Mouse (Mus musculus) heart, embryonic 10.5 days (tissue): ENCODE measurements around the gene Mlh3. TPM values are rescaled to one million over a fixed set of nuclear protein-coding genes. Genes with fewer than 3 reads are reported as not detected.
A peak's percentile ranks its signal among the peaks of the same experiment; 100 is the strongest.

Experiments
- DNase-seq: peaks from one replicate; pipeline ENCODE4 v3.0.0-alpha.2; 2017; ENCODE audit warnings: low spot score
- H3K27ac ChIP-seq: fragments of 300-500 bp; sonication (generic); 2 replicates; pipeline ENCODE4 v1.5.1; 2016; ENCODE audit warnings: mild to moderate bottlenecking
- H3K27me3 ChIP-seq: fragments of 300-500 bp; sonication (generic); 2 replicates; pipeline ENCODE4 v1.6.1; 2016; ENCODE audit warnings: mild to moderate bottlenecking; ENCODE audit not compliant: poor library complexity, insufficient read depth, severe bottlenecking
- H3K36me3 ChIP-seq: fragments of 300-500 bp; sonication (generic); 2 replicates; pipeline ENCODE4 v1.6.1; 2016; ENCODE audit warnings: mild to moderate bottlenecking, moderate library complexity
- H3K4me1 ChIP-seq: fragments of 300-500 bp; sonication (generic); 2 replicates; pipeline ENCODE4 v1.6.1; 2016; ENCODE audit warnings: mild to moderate bottlenecking
- H3K4me3 ChIP-seq: fragments of 300-500 bp; sonication (generic); 2 replicates; pipeline ENCODE4 v1.5.1; 2016; ENCODE audit warnings: mild to moderate bottlenecking, moderate library complexity
- H3K9me3 ChIP-seq: fragments of 300-500 bp; sonication (generic); 2 replicates; pipeline ENCODE4 v1.6.1; 2016; ENCODE audit warnings: mild to moderate bottlenecking, moderate library complexity
- WGBS: fragments of 180-500 bp; shearing (Covaris S2); methylation state at CpG from one replicate; pipeline ENCODE4 v1.1.7; 2016; 5-methylcytosine and 5-hydroxymethylcytosine counted together
- polyA plus RNA-seq: library from polyadenylated mRNA; unstranded; fragments of >200 nt; fragmentation: Nextera tagmentation; extraction: Ambion mirVana; gene quantifications from 2 replicates; pipeline ENCODE4 v1.2.1, GENCODE M21; 2016

Gene Mlh3
- polyA plus RNA-seq, 1 experiment from 2014 or later, result 6.8 TPM

DNA sequence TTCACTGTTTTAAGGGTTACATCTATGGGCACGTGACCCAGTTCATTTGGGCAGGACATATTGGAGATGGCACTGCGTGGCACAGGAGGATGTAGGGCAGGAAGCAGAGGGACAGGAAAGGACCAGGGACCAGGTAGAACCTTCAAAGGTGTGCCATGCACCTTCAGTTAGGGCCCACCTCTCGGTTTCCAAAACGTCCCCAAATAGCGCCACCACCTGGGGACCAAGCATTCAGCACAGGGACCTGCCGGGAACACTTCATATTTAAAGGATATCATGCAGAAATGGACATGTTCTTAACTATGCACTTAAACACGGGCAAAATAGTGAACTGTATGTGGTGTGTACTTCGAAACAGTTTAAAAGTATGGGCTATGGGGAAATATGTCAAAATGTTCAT, 66.3 kb downstream of the Mlh3 start:
- WGBS, result 50% methylated on average over 8 of the region's 8 CpGs
- Histone ChIP-seq H3K4me3 (no peak overlapping the region), H3K9me3 (no peaks in the 10 kb centered on the region), H3K36me3 (no peaks in the 10 kb centered on the region), H3K4me1 (peaks cover 36% of the 10 kb centered on the region), H3K27me3 (peaks cover 10% of the 10 kb centered on the region), H3K27ac (no peak overlapping the region)
- no peak for DNase-seq

DNA sequence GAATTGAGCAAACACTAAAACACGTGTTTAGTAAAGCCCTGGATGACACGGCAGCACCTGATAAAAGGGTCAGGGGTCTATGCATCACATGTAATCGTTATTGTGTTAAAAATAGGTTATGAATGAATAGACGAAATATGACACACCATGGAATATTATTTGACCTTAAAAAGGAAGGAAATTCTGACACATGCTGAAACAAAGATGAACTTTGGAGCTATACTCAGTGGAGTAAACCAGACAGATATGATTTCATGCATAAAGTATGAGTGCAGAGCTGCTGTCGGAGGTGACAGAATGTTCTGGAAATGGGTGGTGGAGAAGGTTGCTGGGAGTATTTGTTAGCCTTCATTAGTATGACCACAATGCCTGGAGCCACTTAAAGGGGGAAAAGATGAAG, 66.7 kb downstream of the Mlh3 start:
- no peak for DNase-seq
- Histone ChIP-seq H3K9me3 (no peaks in the 10 kb centered on the region), H3K4me3 (no peak overlapping the region), H3K36me3 (no peaks in the 10 kb centered on the region), H3K27me3 (peaks cover 12% of the 10 kb centered on the region), H3K4me1 (peaks cover 33% of the 10 kb centered on the region), H3K27ac (no peak overlapping the region)
- 73% methylated on average over 5 of the region's 5 CpGs for whole genome bisulfite sequencing

DNA sequence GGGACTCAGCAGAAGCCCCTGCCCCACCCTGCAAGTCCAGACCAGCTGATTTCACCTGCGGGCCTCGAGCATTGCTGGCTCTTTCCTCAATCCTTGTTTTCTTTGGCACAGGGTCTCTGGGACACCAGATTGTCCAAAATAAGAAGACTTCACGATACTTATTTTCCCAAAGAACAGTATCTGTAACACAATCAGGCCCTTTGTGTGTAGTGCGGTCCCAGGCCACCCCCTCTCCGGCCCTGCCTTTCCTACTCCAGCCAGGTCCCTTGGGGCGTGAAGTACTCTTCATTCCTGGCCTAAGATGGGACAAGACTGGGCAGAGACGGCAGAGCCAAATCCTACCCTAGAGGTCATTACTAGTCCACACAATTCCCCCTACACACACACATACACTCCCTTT, 68.2 kb downstream of the Mlh3 start:
- Histone ChIP-seq H3K36me3 (no peaks in the 10 kb centered on the region), H3K9me3 (no peaks in the 10 kb centered on the region), H3K4me1 (peaks cover 43% of the 10 kb centered on the region), H3K27me3 (peaks cover 12% of the 10 kb centered on the region), H3K27ac (peak overlapping the region; percentile 79), H3K4me3 (no peak overlapping the region)
- WGBS, result 77% methylated on average over 7 of the region's 7 CpGs
- DNase-seq, result no peak

DNA sequence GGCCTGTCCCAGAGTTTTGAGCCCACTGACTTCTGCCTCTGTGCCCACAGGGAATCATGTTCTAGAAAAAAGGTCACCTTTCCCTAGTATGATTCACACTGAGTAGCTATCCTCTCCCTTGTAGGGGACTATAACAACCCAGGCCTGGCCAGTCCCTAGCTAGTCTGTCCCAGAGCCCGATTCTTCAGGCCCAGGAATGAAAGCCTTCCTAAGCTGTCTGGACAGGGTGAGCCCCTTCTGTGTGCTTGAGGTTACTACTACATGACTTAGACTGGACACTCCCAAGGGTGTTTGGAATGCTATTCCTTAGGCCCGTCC, 68.6 kb downstream of the Mlh3 start:
- peak overlapping the region; percentile 79 for H3K27ac ChIP-seq
- 80% methylated on average over 2 of the region's 2 CpGs for WGBS
- H3K36me3 ChIP-seq, result no peaks in the 10 kb centered on the region
- H3K9me3 ChIP-seq, result no peaks in the 10 kb centered on the region
- H3K27me3 ChIP-seq, result peaks cover 12% of the 10 kb centered on the region
- peaks cover 47% of the 10 kb centered on the region for H3K4me1 ChIP-seq
- DNase-seq, result no peak
- no peak overlapping the region for H3K4me3 ChIP-seq

DNA sequence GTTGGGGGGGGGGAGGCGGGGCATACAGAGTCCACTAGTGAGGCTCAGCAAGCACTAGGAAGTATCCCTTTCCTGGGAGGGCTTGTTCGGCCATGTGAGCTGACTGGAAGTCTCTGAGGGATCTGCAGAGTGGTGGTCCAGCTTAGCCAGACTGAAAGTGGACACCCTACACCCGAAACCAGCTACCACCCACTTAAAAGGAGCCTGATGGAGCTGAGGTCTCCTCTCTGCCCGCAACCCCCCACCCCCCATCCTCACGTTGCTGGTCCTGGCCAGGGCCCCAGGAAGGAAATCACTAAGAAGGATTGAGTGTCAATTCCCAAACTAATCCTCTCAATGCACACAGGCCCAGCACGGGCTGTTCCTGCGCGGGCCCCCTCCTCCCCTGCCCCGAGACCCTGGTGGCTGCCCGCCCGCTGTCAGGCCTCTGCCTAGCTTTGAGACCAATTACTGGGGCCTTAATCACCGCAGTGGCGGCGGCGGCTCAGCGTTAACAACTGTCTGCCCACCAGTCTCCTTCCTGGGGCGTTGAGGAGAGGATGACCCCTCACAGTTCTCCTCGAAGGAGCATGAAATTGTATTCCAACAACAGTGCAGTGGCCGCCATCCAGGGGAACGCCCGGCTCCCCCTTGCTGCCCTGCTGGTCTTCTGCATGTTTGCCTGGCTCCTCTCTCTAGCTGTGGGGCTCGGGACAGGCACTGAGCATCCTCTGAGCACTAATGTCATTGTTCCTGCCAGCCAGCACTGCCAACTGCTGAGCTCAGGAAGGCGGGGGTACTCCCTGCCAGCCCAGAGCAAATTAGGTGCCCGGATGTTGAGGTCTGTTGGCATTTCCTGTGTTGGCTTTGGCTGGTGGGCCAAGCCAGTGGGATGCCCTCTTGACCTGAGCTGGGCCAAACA, 69.2 kb downstream of the Mlh3 start:
- Histone ChIP-seq H3K4me1 (peaks cover 53% of the 10 kb centered on the region), H3K27ac (peak overlapping the region; percentile 79), H3K9me3 (no peaks in the 10 kb centered on the region), H3K36me3 (no peaks in the 10 kb centered on the region), H3K27me3 (peaks cover 12% of the 10 kb centered on the region), H3K4me3 (peak overlapping the region; percentile 27; the same call in 1 of the 2 replicates)
- DNase-seq, result no peak
- 35% methylated on average over 24 of the region's 24 CpGs for WGBS

DNA sequence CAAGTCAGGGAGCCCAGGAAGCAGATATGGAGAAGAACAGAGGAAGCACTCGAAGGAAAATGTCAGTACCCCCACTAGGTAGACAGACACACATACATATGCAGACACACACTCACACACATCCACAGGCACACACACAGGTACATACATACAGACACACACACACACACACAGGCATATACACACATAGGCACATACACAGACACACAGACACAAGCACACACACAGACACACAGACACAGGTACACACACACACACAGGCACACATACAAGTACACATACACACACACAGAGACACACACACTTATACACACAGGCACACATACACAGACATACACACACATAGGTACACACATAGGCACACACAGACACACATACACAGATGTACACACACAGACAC, 70.4 kb downstream of the Mlh3 start:
- DNase-seq, result no peak
- 67% methylated on average over 1 of the region's 1 CpGs for WGBS
- H3K36me3 ChIP-seq, result no peaks in the 10 kb centered on the region
- H3K9me3 ChIP-seq, result no peaks in the 10 kb centered on the region
- H3K27me3 ChIP-seq, result peaks cover 13% of the 10 kb centered on the region
- H3K27ac ChIP-seq, result no peak overlapping the region
- peaks cover 60% of the 10 kb centered on the region for H3K4me1 ChIP-seq
- no peak overlapping the region for H3K4me3 ChIP-seq

DNA sequence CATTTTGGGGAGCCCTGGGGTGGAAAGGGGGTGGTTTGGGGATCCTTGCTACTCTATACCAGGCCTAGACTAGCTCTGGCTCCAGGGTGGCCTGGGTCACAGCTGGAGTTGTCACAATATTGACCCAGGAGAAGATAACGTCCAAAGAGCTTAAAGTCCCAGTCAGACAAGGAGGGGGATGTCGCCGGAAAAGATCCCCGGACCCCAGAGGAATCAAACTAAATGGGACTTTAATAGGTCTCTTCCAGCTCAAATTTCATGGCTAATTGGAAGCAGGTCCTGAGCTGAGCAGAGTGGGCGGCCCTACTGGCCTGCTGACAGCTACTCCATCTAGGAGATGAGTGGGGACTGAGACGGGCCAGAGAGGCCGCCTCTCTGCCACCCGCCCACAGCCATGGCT, 72.5 kb downstream of the Mlh3 start:
- peaks cover 61% of the 10 kb centered on the region for H3K4me1 ChIP-seq
- H3K27ac ChIP-seq, result no peak overlapping the region
- H3K36me3 ChIP-seq, result no peaks in the 10 kb centered on the region
- 32% methylated on average over 8 of the region's 8 CpGs for WGBS
- H3K9me3 ChIP-seq, result no peaks in the 10 kb centered on the region
- no peak for DNase-seq
- peaks cover 29% of the 10 kb centered on the region for H3K27me3 ChIP-seq
- H3K4me3 ChIP-seq, result no peak overlapping the region

DNA sequence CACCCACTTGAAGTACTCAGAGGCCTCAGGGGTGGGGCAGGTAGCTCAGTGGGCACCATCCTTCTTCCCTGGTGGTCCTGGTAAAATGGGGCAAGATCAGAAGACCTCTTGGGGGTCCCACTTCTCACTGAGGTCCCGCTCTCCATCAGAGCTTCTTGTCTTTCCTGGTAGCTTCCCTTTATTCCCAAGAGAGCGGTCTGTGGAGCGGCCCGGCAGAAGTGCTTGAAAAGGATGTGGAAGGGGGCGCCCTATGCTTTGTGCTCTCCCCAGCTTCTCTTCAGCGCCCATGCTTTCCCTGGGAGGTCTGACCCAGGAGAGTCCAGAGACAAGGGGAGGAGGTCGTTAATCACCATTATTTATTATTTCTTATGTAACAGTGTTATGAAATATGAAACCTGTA, 73.0 kb downstream of the Mlh3 start:
- peak overlapping the region; percentile 37; the same call in 1 of the 2 replicates for H3K27ac ChIP-seq
- no peaks in the 10 kb centered on the region for H3K9me3 ChIP-seq
- peaks cover 66% of the 10 kb centered on the region for H3K4me1 ChIP-seq
- H3K36me3 ChIP-seq, result no peaks in the 10 kb centered on the region
- H3K27me3 ChIP-seq, result peaks cover 34% of the 10 kb centered on the region
- WGBS, result 76% methylated on average over 7 of the region's 7 CpGs
- no peak overlapping the region for H3K4me3 ChIP-seq
- DNase-seq, result no peak

DNA sequence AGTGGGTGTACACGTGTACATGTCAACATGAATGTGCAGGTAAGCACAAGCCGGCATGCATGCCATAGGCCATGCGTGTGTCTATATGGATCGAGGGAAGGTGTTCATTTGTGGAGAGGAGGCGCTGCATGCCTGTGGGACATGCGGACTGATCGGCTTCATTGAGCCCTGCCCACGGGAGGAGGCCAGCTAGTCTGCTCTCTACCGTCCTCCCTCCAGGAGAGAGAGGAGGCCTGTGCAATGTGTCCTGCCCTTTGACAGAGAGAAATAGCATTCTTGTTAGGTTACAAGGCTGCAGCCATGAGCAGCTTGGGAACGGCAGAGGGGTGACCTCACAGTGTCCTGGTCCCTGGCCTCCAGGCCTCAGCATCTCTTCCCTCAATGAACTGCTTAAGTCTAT, 74.2 kb downstream of the Mlh3 start:
- 76% methylated on average over 10 of the region's 10 CpGs for WGBS
- Histone ChIP-seq H3K4me1 (peaks cover 57% of the 10 kb centered on the region), H3K27me3 (peaks cover 36% of the 10 kb centered on the region), H3K36me3 (no peaks in the 10 kb centered on the region), H3K4me3 (no peak overlapping the region), H3K27ac (peak overlapping the region; percentile 37; the same call in 1 of the 2 replicates), H3K9me3 (no peaks in the 10 kb centered on the region)
- DNase-seq, result no peak

DNA sequence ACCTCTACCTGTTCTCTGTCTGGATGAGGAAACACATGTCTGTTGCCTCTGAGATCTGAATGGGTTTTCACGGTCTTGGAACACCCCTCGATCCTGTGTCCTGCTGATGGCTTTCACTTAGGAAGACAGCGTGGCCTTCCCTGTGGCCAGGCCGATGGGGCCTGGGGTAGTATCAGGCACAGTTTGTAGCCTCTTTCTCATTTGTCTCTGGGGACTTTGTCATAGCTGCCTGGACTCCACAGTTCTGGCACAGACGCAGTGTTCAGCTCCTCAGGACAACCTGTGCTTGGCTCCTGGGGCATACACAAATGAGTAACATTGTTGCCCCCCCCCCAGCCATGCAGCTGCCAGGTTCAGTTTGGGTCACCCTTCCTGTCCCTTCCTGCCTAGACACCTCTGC, 75.3 kb downstream of the Mlh3 start:
- Histone ChIP-seq H3K27me3 (peaks cover 36% of the 10 kb centered on the region), H3K4me1 (peaks cover 49% of the 10 kb centered on the region), H3K36me3 (no peaks in the 10 kb centered on the region), H3K9me3 (no peaks in the 10 kb centered on the region), H3K4me3 (no peak overlapping the region), H3K27ac (no peak overlapping the region)
- no peak for DNase-seq
- WGBS, result 80% methylated on average over 5 of the region's 5 CpGs

DNA sequence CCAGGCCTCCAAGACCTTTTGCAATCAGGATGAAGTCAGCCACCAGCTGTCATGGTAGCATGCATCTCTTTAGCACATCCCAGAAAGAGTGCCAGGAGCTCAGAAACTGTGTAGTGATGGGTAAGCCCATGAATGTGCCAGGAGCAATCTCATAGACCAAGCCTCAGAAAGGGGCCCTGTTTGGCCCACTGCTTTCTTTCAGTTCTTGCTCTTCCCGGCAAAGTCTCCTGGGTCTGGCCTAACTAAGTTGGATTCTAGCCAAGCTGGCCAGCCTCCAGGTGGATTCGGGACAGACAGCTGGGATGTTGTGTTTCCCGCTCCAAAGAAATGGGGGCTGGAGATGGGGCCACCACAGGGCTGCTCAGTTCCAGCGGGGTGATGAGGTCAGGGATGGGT, 75.8 kb downstream of the Mlh3 start:
- peaks cover 36% of the 10 kb centered on the region for H3K27me3 ChIP-seq
- no peaks in the 10 kb centered on the region for H3K9me3 ChIP-seq
- 54% methylated on average over 4 of the region's 4 CpGs for WGBS
- no peak overlapping the region for H3K27ac ChIP-seq
- H3K36me3 ChIP-seq, result no peaks in the 10 kb centered on the region
- no peak for DNase-seq
- H3K4me3 ChIP-seq, result no peak overlapping the region
- H3K4me1 ChIP-seq, result peaks cover 49% of the 10 kb centered on the region

DNA sequence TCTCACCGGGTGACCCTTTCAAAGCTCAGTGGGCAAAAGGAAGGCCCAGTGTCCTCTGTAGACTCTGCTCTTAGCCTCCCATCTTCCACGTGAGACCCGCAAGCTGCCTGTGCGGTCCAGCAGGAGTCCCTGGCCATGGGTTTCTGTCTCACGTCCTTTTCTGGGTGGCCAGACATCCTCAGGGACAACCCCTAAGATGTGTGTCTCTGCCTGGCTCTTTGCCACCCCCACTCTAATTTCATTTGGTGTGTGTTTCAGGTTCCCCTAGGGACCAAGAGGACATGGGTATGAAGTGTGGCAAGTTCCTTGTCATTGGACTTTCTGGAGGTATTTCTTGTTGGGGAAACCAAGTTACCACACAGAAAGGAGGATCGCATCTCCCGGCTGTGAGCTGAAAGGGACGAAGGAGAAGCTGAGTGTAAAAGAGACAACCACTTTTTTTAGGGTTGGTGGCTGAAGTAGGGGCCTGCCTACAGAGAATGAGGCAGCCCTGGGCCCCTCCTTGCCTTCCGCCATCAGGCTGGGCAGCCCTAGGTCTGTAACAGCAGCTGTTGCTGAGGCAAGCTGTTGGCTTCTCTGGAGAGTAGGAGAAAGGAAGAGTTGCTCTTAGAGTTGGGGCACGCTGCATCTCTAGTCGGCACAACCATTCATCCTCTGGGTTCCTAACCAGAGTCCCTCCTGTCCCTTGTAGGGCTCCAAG, 76.3 kb downstream of the Mlh3 start:
- no peak for DNase-seq
- H3K36me3 ChIP-seq, result no peaks in the 10 kb centered on the region
- H3K27ac ChIP-seq, result no peak overlapping the region
- H3K4me1 ChIP-seq, result peaks cover 49% of the 10 kb centered on the region
- peaks cover 31% of the 10 kb centered on the region for H3K27me3 ChIP-seq
- no peak overlapping the region for H3K4me3 ChIP-seq
- no peaks in the 10 kb centered on the region for H3K9me3 ChIP-seq
- WGBS, result 89% methylated on average over 11 of the region's 11 CpGs

DNA sequence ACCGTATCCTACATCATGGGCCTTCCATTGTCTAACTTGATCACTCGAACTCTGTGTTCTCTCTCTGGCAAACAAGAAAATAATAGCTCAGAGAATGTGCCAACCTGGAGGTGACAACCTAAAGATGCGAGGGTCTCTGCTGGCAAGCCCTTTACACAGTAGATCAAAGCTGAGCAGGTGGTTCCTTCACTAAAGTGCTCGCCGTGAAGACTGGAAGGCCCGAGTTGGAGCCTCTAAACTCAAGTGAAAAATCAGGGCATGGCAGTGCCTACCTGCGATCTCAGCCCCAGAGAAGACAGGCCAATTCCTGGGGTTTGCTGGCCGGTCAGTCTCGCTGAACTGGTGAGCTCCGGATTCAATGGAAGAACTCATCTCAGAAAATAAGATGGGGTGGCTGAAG, 77.3 kb downstream of the Mlh3 start:
- no peak for DNase-seq
- no peaks in the 10 kb centered on the region for H3K36me3 ChIP-seq
- peaks cover 29% of the 10 kb centered on the region; the same call in 1 of the 2 replicates for H3K27me3 ChIP-seq
- H3K9me3 ChIP-seq, result no peaks in the 10 kb centered on the region
- WGBS, result 82% methylated on average over 10 of the region's 10 CpGs
- no peak overlapping the region for H3K4me3 ChIP-seq
- H3K4me1 ChIP-seq, result peaks cover 44% of the 10 kb centered on the region
- 0 out of 2 replicates have a peak overlapping the region, but pooled peaks have one; percentile 37 for H3K27ac ChIP-seq
